Mouse (Mus musculus): ENCODE data around the gene Adcy10. TPM values are rescaled to one million over a fixed set of nuclear protein-coding genes. Genes with fewer than 3 reads are reported as not detected.

The Adcy10 gene
- total RNA-seq, 2 experiments from 2014 or later = 0.27 to 0.38 TPM

GRCm38 (mm10) chr1:165601775-165602280 lies 116.8 kb downstream of the Adcy10 start:
- no peak for DNase-seq (ENCODE audit: low spot score in 2 of 2)

DNA sequence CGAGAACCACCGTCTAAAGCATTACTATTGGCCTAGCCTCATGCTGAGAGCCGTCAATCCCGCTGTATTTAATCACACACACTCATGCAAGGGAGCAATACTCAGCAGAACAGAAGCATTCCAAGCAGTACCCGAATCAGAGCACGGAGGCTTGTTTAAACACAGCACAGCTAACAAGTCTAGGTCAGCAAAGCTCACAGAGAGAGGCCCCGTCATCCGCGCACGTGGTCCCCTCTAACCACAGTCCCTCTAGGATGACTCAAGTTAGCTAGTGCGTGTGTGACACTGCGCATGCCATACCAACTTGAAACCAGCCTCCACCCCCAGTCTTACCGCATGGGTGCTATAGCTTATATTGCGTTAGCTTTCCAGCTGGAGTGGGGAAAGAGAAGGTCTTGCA lies 118.2 kb downstream of the Adcy10 start:
- no peak for DNase-seq (ENCODE audit: low spot score in 2 of 2)

- DNase-seq (ENCODE audit: low spot score in 2 of 2) = no peak
These were observed 119.2 kb downstream of the Adcy10 start for GRCm38 (mm10) chr1:165604203-165604602.

GRCm38 (mm10) chr1:165605108-165605507 lies 120.1 kb downstream of the Adcy10 start:
- DNase-seq (ENCODE audit: low spot score in 2 of 2) = no peak

GRCm38 (mm10) chr1:165605774-165606173 lies 120.8 kb downstream of the Adcy10 start:
- peak; percentile 18 to 41 for DNase-seq (ENCODE audit: low spot score in 2 of 2)

DNA sequence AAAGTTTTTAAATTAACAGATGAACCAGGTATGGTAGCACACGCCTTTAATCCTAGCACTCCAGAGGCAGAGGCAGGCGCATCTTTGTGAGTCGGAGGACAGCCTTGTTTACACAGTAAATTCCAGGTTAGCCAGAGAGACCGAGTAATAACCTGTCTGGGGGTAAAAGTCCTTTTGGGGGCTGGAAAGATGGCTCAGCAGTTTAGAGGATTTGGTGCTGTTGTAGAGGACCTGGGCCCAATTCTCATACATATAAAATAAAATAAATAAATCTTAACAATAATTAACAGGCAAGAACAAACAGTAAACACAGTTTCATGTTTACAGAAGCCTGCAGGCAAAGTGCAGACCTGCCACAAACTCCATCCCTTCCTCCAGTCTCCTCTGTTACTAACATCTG lies 123.9 kb downstream of the Adcy10 start:
- DNase-seq (ENCODE audit: low spot score in 2 of 2) = no peak

DNA sequence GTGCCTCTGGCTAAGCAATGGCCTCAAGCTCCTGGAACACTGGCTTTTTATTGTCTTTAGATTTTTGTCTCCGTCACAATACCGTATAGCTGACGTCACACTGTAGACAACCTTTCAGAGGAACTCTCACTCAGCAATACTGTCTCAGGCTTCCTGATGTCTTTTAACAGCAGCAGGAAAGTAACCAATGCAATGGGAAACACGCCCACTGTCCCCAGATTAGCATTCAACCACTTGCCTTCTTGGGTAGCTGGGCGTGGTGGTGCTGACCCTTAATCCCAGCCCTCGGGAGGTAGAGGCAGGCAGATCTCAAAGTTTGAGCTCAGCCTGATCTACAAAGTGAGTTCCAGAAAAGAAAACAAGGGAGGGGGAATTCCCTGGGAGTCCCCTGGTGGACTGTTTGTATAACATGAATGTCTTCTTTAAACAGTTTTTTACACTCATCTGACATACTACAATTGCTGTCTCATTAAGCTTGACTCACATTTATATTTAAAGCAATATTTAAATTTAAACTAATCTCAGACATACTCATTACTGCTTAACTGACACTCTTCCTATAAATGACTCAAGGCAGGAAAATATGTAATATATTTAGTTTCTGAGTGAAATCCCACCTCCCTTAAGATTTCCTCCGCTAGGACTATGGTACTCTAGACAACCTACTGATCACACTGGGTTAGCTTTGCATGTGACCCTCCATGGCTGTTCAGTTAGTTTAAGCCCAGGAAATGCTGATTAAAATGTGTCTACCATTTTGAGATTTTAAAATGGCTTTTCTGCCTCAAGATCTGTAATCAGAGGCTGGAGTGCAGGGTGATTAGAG lies 124.7 kb downstream of the Adcy10 start:
- DNase-seq (ENCODE audit: low spot score in 2 of 2) = no peak

DNA sequence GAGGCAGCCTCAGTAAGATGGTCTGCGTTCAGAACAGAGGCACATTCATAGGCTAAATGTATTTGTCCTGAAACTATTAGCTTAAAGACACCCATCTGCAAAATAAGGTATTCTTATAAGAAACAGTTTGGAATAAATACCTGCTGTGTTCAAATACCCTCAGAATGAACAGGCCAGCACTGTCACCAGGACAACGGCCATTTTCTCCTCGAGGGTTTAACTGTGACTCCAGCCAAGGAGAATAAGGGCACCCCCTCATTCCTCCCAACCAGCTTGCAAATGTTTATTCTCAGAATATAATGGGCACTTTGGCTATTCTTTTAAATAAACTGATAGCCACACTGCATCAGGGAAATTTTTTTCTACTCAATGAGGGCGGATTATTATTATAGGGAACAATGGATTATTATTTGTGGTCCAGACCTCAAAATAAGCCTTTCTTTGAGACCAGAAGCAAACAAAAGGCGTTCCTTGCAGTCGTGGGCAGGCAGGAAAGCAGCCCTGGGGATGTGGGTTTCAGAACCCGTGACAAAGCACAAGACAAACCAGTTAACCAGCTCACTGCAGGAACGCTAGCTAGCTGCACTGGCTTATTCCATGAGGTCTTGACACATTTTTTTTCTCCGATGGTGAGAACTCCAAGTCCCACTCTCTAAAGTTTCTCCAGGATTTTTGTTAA lies 125.5 kb downstream of the Adcy10 start:
- DNase-seq (ENCODE audit: low spot score in 2 of 2) = peak in 1 of 2 experiments; percentile 47

DNA sequence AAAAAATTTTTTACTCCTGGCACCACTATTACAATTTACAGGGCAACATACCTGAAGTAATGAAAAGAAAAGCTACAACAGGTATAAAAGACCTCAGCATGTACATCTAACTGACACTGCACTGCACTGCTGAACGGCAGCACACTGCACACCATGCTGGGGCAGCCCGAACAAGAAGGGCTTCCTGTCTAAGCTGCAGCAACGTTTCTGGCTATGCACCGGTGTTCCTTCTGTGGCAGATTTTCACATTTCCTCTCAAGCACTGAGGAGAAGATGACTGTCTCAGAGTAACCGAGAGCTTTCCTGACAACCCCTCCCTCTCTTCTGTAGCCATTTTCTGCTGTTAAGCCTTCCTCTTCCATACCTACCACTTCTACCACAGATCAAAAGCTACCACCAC lies 127.7 kb downstream of the Adcy10 start:
- no peak for DNase-seq (ENCODE audit: low spot score in 2 of 2)

DNA sequence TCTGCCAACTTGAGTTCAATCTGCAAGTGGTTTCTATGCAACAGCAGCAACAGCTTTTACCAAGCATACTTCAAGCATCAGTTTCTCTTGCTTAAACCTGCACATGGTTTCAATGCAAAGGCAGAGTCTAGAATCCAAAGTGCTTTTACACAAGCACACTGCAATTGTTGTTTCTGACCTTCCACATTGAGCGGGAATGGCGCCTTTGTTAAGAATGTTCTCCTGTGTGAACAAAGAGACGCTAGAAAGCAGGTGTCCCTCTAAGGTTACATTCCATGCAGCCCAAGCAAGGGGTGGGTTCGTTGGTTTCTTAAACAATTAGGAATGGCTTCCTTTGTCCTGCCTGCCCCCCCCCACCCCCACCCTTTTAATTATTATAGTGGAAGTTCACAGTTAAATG lies 128.9 kb downstream of the Adcy10 start:
- no peak for DNase-seq (ENCODE audit: low spot score in 2 of 2)

GRCm38 (mm10) chr1:165614793-165615192 lies 129.8 kb downstream of the Adcy10 start:
- no peak for DNase-seq (ENCODE audit: low spot score in 2 of 2)

DNA sequence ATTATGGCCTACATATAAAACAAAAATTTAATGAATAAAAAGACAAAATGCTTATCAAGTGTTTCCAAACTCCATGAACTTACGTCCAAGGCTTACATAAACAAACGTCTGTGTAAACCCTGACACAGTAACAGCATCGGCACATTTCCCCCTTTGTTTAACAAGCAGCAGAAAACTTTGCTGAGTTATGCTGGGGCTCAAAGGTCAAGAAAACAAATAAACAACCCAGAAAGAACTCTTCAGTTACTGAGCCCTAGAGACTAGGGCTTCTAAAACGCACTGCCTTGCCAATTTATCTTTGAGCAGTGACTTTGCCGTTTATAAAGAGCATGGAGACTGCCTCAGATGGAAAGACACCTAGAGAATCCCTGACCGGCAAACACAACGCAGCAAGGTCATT lies 131.7 kb downstream of the Adcy10 start:
- no peak for DNase-seq (ENCODE audit: low spot score in 2 of 2)

- peak in 1 of 2 experiments; percentile 19 for DNase-seq (ENCODE audit: low spot score in 2 of 2)
These were observed 132.3 kb downstream of the Adcy10 start for GRCm38 (mm10) chr1:165617166-165617891.

DNA sequence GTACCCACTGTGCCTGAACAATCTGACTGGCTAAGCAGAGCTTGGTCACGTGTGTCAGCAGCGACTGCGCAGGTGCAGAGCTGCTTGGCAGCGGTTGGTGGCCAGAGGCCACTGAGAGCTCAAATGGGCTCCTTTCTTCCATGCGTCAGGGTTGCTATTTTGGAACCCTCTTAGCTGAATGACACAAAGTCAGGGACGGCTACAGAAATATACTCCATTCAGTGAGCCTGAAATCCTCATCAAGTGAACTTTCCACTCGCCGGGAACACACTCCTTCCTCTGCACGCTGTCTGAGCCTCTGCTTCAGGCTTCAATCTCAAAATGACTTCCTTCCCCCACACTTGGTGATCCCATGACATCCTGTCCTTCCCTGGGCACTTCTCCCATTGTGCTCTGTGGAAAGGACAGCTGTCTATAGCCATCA lies 133.2 kb downstream of the Adcy10 start:
- peak in 1 of 2 experiments; percentile 62 for DNase-seq (ENCODE audit: low spot score in 2 of 2)

GRCm38 (mm10) chr1:165625058-165625457 lies 140.1 kb downstream of the Adcy10 start:
- DNase-seq (ENCODE audit: low spot score in 2 of 2) = no peak

GRCm38 (mm10) chr1:165625896-165626295 lies 140.9 kb downstream of the Adcy10 start:
- DNase-seq (ENCODE audit: low spot score in 2 of 2) = no peak

Other genes starting within 250 kb of the Adcy10 start
- 10 to 100 TPM; 63.0 to 67.1 TPM for gene Tiprl, start 248.2 kb upstream of the Adcy10 start, total RNA-seq (2021)
- 10 to 100 TPM; 75.9 to 82.9 TPM for gene Gpr161, start 189.4 kb upstream of the Adcy10 start, total RNA-seq (2021)
- 10 to 100 TPM; 84.8 to 86.0 TPM for gene Dcaf6, start 24.7 kb upstream of the Adcy10 start, total RNA-seq (2021)
- 100 to 1,000 TPM; 120 to 127 TPM for gene Mpc2, start 24.5 kb upstream of the Adcy10 start, total RNA-seq (2021)
- gene Mpzl1, start 149.4 kb downstream of the Adcy10 start, total RNA-seq (2021) = 10 to 100 TPM; 28.4 to 31.0 TPM
- gene Rcsd1, start 224.6 kb downstream of the Adcy10 start, total RNA-seq (2021) = 1 to 10 TPM; 4.7 to 4.8 TPM

Measured in layer of hippocampus, adult 18-20 months (tissue).